14 mouse cellular contexts compared by ENCODE assay signal in genomic region chr7:51101166-51101565, GRCm38 (mm10).
"Had no signal": no experiment of that assay in that cellular context is flagged by ENCODE, and none has a peak within 500 bp of the region (broad histone marks: within the 10 kb centered on the region; RNA-seq: fewer than 3 reads in every experiment).

No protein-coding gene starts in this region.

- H3K9ac ChIP-seq: kidney, embryonic 15.5 days; limb, embryonic 15.5 days; liver, embryonic 13.5 days; liver, postnatal 0 days; lung, embryonic 15.5 days; neural tube, embryonic 12.5 days had no signal

- H3K27me3 ChIP-seq: kidney, embryonic 15.5 days; limb, embryonic 15.5 days; liver, embryonic 13.5 days; lung, embryonic 15.5 days; neural tube, embryonic 12.5 days had no signal

- H3K27ac ChIP-seq: kidney, embryonic 15.5 days; limb, embryonic 15.5 days; liver, embryonic 13.5 days; lung, embryonic 15.5 days; neural tube, embryonic 12.5 days had no signal

- H3K4me3 ChIP-seq: kidney, embryonic 15.5 days; limb, embryonic 15.5 days; liver, embryonic 13.5 days; lung, embryonic 15.5 days; neural tube, embryonic 12.5 days had no signal

- DNase-seq: kidney, adult 2 months; kidney, postnatal 14 days; liver, embryonic 13.5 days; liver, postnatal 0 days; lung, postnatal 14 days; right cerebral cortex, postnatal 4 days; spleen, adult 18-20 months; thymus, adult 18-20 months; thymus, postnatal 14 days had no signal

- H3K36me3 ChIP-seq: kidney, embryonic 15.5 days; limb, embryonic 15.5 days; liver, embryonic 13.5 days; lung, embryonic 15.5 days; neural tube, embryonic 12.5 days had no signal

- ATAC-seq: intestine, embryonic 16.5 days; liver, postnatal 0 days had no signal

- H3K4me1 ChIP-seq: kidney, embryonic 15.5 days; limb, embryonic 15.5 days; liver, embryonic 13.5 days; lung, embryonic 15.5 days; neural tube, embryonic 12.5 days had no signal

- H3K4me2 ChIP-seq: kidney, embryonic 15.5 days; limb, embryonic 15.5 days; liver, embryonic 13.5 days; lung, embryonic 15.5 days; neural tube, embryonic 12.5 days had no signal

- H3K9me3 ChIP-seq: kidney, embryonic 15.5 days; limb, embryonic 15.5 days; liver, embryonic 13.5 days; lung, embryonic 15.5 days; neural tube, embryonic 12.5 days had no signal
